Mouse (Mus musculus): Measurements from ENCODE around the gene Ccnt2.
"Not testable (repeated sequence)": the region's sequence is repeated elsewhere in the genome, so short reads cannot be mapped to it uniquely, and the experiment has no call there.

Gene Ccnt2

GRCm38 (mm10) chr1:127773803-127774500 lies at the start of gene Ccnt2:
Gene Ccnt2 (plus strand): TSS chr1:127774164.
- peak; percentile 99 for DNase-seq

- DNase-seq = no peak
These were observed 44.9 kb upstream of the Ccnt2 start, which contains the start of gene Acmsd for GRCm38 (mm10) chr1:127729096-127729495. Gene Acmsd (plus strand): TSS chr1:127729413.

- no peak for DNase-seq
These were observed 42.9 kb upstream of the Ccnt2 start for GRCm38 (mm10) chr1:127731086-127731485.

GRCm38 (mm10) chr1:127732435-127732834 lies 41.5 kb upstream of the Ccnt2 start:
- no peak for DNase-seq

- DNase-seq = no peak
These were observed 41.1 kb upstream of the Ccnt2 start for GRCm38 (mm10) chr1:127732841-127733240.

- DNase-seq = no peak
These were observed 38.6 kb upstream of the Ccnt2 start for GRCm38 (mm10) chr1:127735356-127735755.

- DNase-seq = no peak
These were observed 23.4 kb upstream of the Ccnt2 start for GRCm38 (mm10) chr1:127750401-127751102.

GRCm38 (mm10) chr1:127755806-127756205 lies 18.2 kb upstream of the Ccnt2 start:
- DNase-seq = no peak

GRCm38 (mm10) chr1:127756331-127757163 lies 17.4 kb upstream of the Ccnt2 start:
- no peak for DNase-seq

- DNase-seq = not testable (repeated sequence)
These were observed 16.8 kb upstream of the Ccnt2 start for GRCm38 (mm10) chr1:127757164-127757545.

- no peak for DNase-seq
These were observed 8.5 kb upstream of the Ccnt2 start for GRCm38 (mm10) chr1:127765468-127765867.

- no peak for DNase-seq
These were observed 7.2 kb upstream of the Ccnt2 start for GRCm38 (mm10) chr1:127766741-127767140.

- DNase-seq = no peak
These were observed 664 bp upstream of the Ccnt2 start for GRCm38 (mm10) chr1:127773198-127773802.

- no peak for DNase-seq
These were observed 527 bp downstream of the Ccnt2 start for GRCm38 (mm10) chr1:127774501-127774880.

- no peak for DNase-seq
These were observed 1.3 kb downstream of the Ccnt2 start for GRCm38 (mm10) chr1:127775206-127775720.

- DNase-seq = no peak
These were observed 2.3 kb downstream of the Ccnt2 start for GRCm38 (mm10) chr1:127776246-127776645.

GRCm38 (mm10) chr1:127778611-127779010 lies 4.6 kb downstream of the Ccnt2 start:
- DNase-seq = no peak

- DNase-seq = no peak
These were observed 6.2 kb downstream of the Ccnt2 start for GRCm38 (mm10) chr1:127780142-127780541.

GRCm38 (mm10) chr1:127780849-127781248 lies 6.9 kb downstream of the Ccnt2 start:
- no peak for DNase-seq

- no peak for DNase-seq
These were observed 9.9 kb downstream of the Ccnt2 start for GRCm38 (mm10) chr1:127783862-127784261.

GRCm38 (mm10) chr1:127785882-127786281 lies 11.9 kb downstream of the Ccnt2 start:
- DNase-seq = no peak

- DNase-seq = no peak
These were observed 15.0 kb downstream of the Ccnt2 start for GRCm38 (mm10) chr1:127788943-127789342.

- no peak for DNase-seq
These were observed 19.5 kb downstream of the Ccnt2 start for GRCm38 (mm10) chr1:127793459-127793858.

Data from cerebellum, adult 9-10 months (tissue).